8 mouse cellular contexts compared by ENCODE assay signal in the genomic region with DNA sequence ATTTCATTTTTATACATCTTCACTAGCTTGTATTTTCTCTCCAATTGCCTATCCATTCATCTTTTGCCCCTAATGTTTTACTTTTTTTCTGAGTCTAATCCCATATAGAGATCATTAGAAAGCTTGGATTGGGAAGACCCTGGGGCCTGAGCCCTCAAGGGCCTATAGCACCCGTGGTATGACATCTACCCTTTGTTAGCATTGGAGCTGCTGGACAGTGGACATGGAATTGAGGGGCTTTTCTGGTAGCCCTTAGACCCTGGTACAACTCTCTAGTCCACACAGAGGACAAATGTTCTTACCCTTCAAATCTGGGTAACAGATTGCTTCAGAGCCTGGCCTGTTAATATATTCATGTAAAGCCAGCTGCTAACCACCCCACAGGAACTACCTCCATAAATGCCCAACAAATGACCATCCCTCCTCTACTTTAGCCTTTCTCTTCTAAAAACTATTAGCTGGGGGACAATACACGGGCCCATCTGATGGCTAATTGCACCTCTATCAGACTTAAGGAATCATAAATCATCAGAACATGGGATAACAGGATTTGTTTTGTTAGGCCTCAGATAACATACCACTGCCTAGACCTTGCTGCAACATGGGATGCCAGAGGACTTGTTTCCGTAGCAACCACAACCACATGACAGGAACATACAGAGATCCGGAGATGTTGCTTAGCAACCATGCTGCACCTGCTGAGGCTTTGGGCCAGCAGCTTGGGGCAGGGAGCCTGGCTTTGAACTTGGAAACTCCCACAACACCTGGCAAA. TPM values are rescaled to one million over a fixed set of nuclear protein-coding genes. Genes with fewer than 3 reads are reported as not detected.
DNase-seq lines count a peak whose midpoint lies in the region; ATAC-seq lines count a peak whose summit lies in the region.

No protein-coding gene starts in this region.

- DNase-seq in frontal cortex, adult 2 months (ENCODE audit: extremely low spot score in 1 of 2, low spot score in 1 of 2), result peak; percentile 22 to 39
- DNase-seq in frontal cortex, postnatal 25 days (ENCODE audit: low spot score in 2 of 2), result no peak
- peak; percentile 8 for DNase-seq in embryo, embryonic 9.5 days (ENCODE audit: extremely low spot score)
- DNase-seq in layer of hippocampus, adult 8-10 months (ENCODE audit: low spot score in 2 of 2), result peak; percentile 32 to 48
- DNase-seq in retina, postnatal 1 day, result peak; percentile 74
- no peak for DNase-seq in adipocyte (ENCODE audit: low spot score)
- no peak for DNase-seq in testis, postnatal 14 days (ENCODE audit: low spot score)

- ATAC-seq in granulocyte monocyte progenitor cell, adult 5-6 weeks (replicated peaks; ENCODE audit: poor library complexity, severe bottlenecking), result no peak

RNA-seq across cellular contexts. Expression of gene Chd6, which starts 39.0 kb away (rescaled TPM):
- 26.6 and 30.4 TPM in 2 replicates for polyA plus RNA-seq in frontal cortex, adult 2 months (2012; rRNA removed)
- 10 to 100 TPM; 56.4 to 73.8 (median 61.9) TPM for total RNA-seq in layer of hippocampus, adult 8-10 months (2022)
- total RNA-seq in granulocyte monocyte progenitor cell, adult 5-6 weeks (2014; fragmentation: Nextera tagmentation), result 44.7 and 61.1 TPM in 2 replicates
- total RNA-seq in granulocyte monocyte progenitor cell, adult 5-6 weeks (2017), result 29.9 and 31.9 TPM in 2 replicates

Comparison
In these comparisons a context has a peak if more than half of its experiments do, and no peak if none do; other contexts are left out.
1. DNase-seq: peak in frontal cortex, adult 2 months (2 of 2), embryo, embryonic 9.5 days (single experiment), layer of hippocampus, adult 8-10 months (2 of 2) and retina, postnatal 1 day (single experiment); none in frontal cortex, postnatal 25 days (0 of 2), adipocyte (single experiment) and testis, postnatal 14 days (single experiment).